Mouse (Mus musculus) liver, embryonic 13.5 days (tissue): Measurements from ENCODE around the gene Prom1. TPM values are rescaled to one million over a fixed set of nuclear protein-coding genes. Genes with fewer than 3 reads are reported as not detected.

Source experiments
- ATAC-seq: fragments of 200-750 bp; cut with Nextera tagmentation; 2 replicates; pipeline ENCODE4 v1.8.0; 2017; ENCODE audit warnings: low read depth, mild to moderate bottlenecking, moderate number of reproducible peaks, moderate library complexity
- DNase-seq: peaks from one replicate; pipeline ENCODE4 v3.0.0; 2022
- H3K27ac ChIP-seq: fragments of 300-500 bp; sonication (generic); 2 replicates; pipeline ENCODE4 v1.5.1; 2015; ENCODE audit warnings: moderate library complexity, mild to moderate bottlenecking, inconsistent platforms
- H3K27me3 ChIP-seq: fragments of 300-500 bp; sonication (generic); 2 replicates; pipeline ENCODE4 v1.6.1; 2015; ENCODE audit warnings: mild to moderate bottlenecking, inconsistent platforms
- H3K36me3 ChIP-seq: fragments of 300-500 bp; sonication (generic); 2 replicates; pipeline ENCODE4 v1.6.1; 2015; ENCODE audit warnings: mild to moderate bottlenecking, inconsistent platforms
- H3K4me1 ChIP-seq: fragments of 300-500 bp; sonication (generic); replicated peaks from 2 replicates; pipeline ENCODE4 v1.6.1; 2015; ENCODE audit warnings: inconsistent platforms
- H3K4me2 ChIP-seq: fragments of 300-500 bp; sonication (generic); 2 replicates; pipeline ENCODE4 v1.6.1; 2015; ENCODE audit warnings: inconsistent platforms, mild to moderate bottlenecking, moderate library complexity
- H3K4me3 ChIP-seq: fragments of 300-500 bp; sonication (generic); replicated peaks from 2 replicates; pipeline ENCODE4 v1.5.1; 2015; ENCODE audit warnings: mild to moderate bottlenecking, inconsistent platforms
- H3K9ac ChIP-seq: fragments of 300-500 bp; sonication (generic); 2 replicates; pipeline ENCODE4 v1.6.1; 2015; ENCODE audit warnings: mild to moderate bottlenecking, inconsistent platforms
- H3K9me3 ChIP-seq: fragments of 300-500 bp; sonication (generic); replicated peaks from 2 replicates; pipeline ENCODE4 v1.6.1; 2016; ENCODE audit warnings: inconsistent platforms
- WGBS: fragments of 180-500 bp; shearing (Covaris S2); methylation state at CpG from one replicate; pipeline ENCODE4 v1.1.7; 2015; ENCODE audit not compliant: insufficient replicate concordance; 5-methylcytosine and 5-hydroxymethylcytosine counted together
- polyA plus RNA-seq: library from polyadenylated mRNA; unstranded; fragments of >200 nt; fragmentation: Nextera tagmentation; extraction: Ambion mirVana; gene quantifications from 2 replicates; pipeline ENCODE4 v1.2.1, GENCODE M21; 2015

The Prom1 gene
- polyA plus RNA-seq, 1 experiment from 2014 or later = 10.3 TPM

GRCm38 (mm10) chr5:43971156-43971555, 130.7 kb downstream of the Prom1 start:
- ATAC-seq (no peak), DNase-seq (no peak)
- Histone ChIP-seq H3K4me2 (no peak overlapping the region), H3K36me3 (no peaks in the 10 kb centered on the region), H3K27me3 (no peaks in the 10 kb centered on the region), H3K9me3 (no peaks in the 10 kb centered on the region), H3K4me3 (no peak overlapping the region), H3K4me1 (no peaks in the 10 kb centered on the region; the same call in 1 of the 2 replicates), H3K27ac (no peak overlapping the region), H3K9ac (no peak overlapping the region)
- 34% methylated on average over 2 of the region's 2 CpGs for WGBS

- 46% methylated on average over 2 of the region's 2 CpGs for WGBS
- no peak for ATAC-seq
- no peak for DNase-seq
- H3K27me3 ChIP-seq = no peaks in the 10 kb centered on the region
- no peak overlapping the region for H3K4me2 ChIP-seq
- no peaks in the 10 kb centered on the region for H3K36me3 ChIP-seq
- no peaks in the 10 kb centered on the region; the same call in 1 of the 2 replicates for H3K4me1 ChIP-seq
- no peak overlapping the region for H3K9ac ChIP-seq
- no peak overlapping the region for H3K27ac ChIP-seq
- no peaks in the 10 kb centered on the region for H3K9me3 ChIP-seq
- H3K4me3 ChIP-seq = no peak overlapping the region
Measured at GRCm38 (mm10) chr5:43970532-43970931, 131.3 kb downstream of the Prom1 start.

- WGBS = 57% methylated on average over 2 of the region's 2 CpGs
- DNase-seq = no peak
- H3K27me3 ChIP-seq = no peaks in the 10 kb centered on the region
- H3K9me3 ChIP-seq = no peaks in the 10 kb centered on the region
- H3K4me1 ChIP-seq = no peaks in the 10 kb centered on the region; the same call in 1 of the 2 replicates
- no peak overlapping the region for H3K4me3 ChIP-seq
- no peak overlapping the region for H3K9ac ChIP-seq
- ATAC-seq = no peak
- no peaks in the 10 kb centered on the region for H3K36me3 ChIP-seq
- H3K27ac ChIP-seq = no peak overlapping the region
- H3K4me2 ChIP-seq = no peak overlapping the region
Measured at GRCm38 (mm10) chr5:43968634-43969033, 133.2 kb downstream of the Prom1 start.

- ATAC-seq (no peak), DNase-seq (no peak)
- no peak overlapping the region for H3K4me3 ChIP-seq
- H3K27me3 ChIP-seq = no peaks in the 10 kb centered on the region
- H3K36me3 ChIP-seq = no peaks in the 10 kb centered on the region
- no peak overlapping the region for H3K4me2 ChIP-seq
- H3K9me3 ChIP-seq = no peaks in the 10 kb centered on the region
- no peaks in the 10 kb centered on the region for H3K4me1 ChIP-seq
- no peak overlapping the region for H3K9ac ChIP-seq
- H3K27ac ChIP-seq = no peak overlapping the region
- WGBS = 59% methylated on average over 3 of the region's 3 CpGs
Measured at GRCm38 (mm10) chr5:43961056-43961455, 140.8 kb downstream of the Prom1 start.

- ATAC-seq (no peak), DNase-seq (no peak)
- no peaks in the 10 kb centered on the region for H3K36me3 ChIP-seq
- 64% methylated on average over 3 of the region's 3 CpGs for WGBS
- H3K27ac ChIP-seq = no peak overlapping the region
- no peak overlapping the region for H3K4me2 ChIP-seq
- H3K9me3 ChIP-seq = no peaks in the 10 kb centered on the region
- no peaks in the 10 kb centered on the region for H3K27me3 ChIP-seq
- H3K4me1 ChIP-seq = no peaks in the 10 kb centered on the region
- H3K4me3 ChIP-seq = no peak overlapping the region
- H3K9ac ChIP-seq = no peak overlapping the region
Measured at GRCm38 (mm10) chr5:43959884-43960440, 141.9 kb downstream of the Prom1 start.

GRCm38 (mm10) chr5:43953241-43953640, 148.6 kb downstream of the Prom1 start:
- ATAC-seq = no peak
- WGBS = 48% methylated on average over 1 of the region's 1 CpGs

GRCm38 (mm10) chr5:43948748-43949275, 153.0 kb downstream of the Prom1 start:
- Histone ChIP-seq H3K27me3 (peaks cover 7% of the 10 kb centered on the region), H3K4me1 (peaks cover 18% of the 10 kb centered on the region), H3K9ac (no peak overlapping the region), H3K27ac (no peak overlapping the region), H3K9me3 (no peaks in the 10 kb centered on the region), H3K4me3 (peak overlapping the region; percentile 44; the same call in 1 of the 2 replicates), H3K36me3 (no peaks in the 10 kb centered on the region), H3K4me2 (peak overlapping the region; percentile 67)
- ATAC-seq (no peak), DNase-seq (no peak)
- 9% methylated on average over 8 of the region's 8 CpGs for WGBS

More at GRCm38 (mm10) chr5:43953241-43953640, 148.6 kb downstream of the Prom1 start:
- peaks cover 10% of the 10 kb centered on the region for H3K4me1 ChIP-seq
- no peaks in the 10 kb centered on the region for H3K36me3 ChIP-seq
- no peak overlapping the region for H3K4me3 ChIP-seq
- no peak for DNase-seq
- H3K4me2 ChIP-seq = no peak overlapping the region
- no peak overlapping the region for H3K9ac ChIP-seq
- peaks cover 2% of the 10 kb centered on the region; the same call in 1 of the 2 replicates for H3K27me3 ChIP-seq
- no peaks in the 10 kb centered on the region for H3K9me3 ChIP-seq
- no peak overlapping the region for H3K27ac ChIP-seq

- 2% methylated on average over 27 of the region's 27 CpGs for WGBS
- H3K4me3 ChIP-seq = peak overlapping the region; percentile 44
- H3K27ac ChIP-seq = peak overlapping the region; percentile 48; the same call in 1 of the 2 replicates
- peaks cover 7% of the 10 kb centered on the region for H3K27me3 ChIP-seq
- H3K4me2 ChIP-seq = peak overlapping the region; percentile 67
- peak; percentile 41 for DNase-seq
- peak; percentile 95 for ATAC-seq
- peak overlapping the region; percentile 20 for H3K9ac ChIP-seq
- no peaks in the 10 kb centered on the region for H3K9me3 ChIP-seq
- peaks cover 18% of the 10 kb centered on the region for H3K4me1 ChIP-seq
- no peaks in the 10 kb centered on the region for H3K36me3 ChIP-seq
Measured at GRCm38 (mm10) chr5:43948111-43948743, 153.6 kb downstream of the Prom1 start.

GRCm38 (mm10) chr5:43947330-43947977, 154.4 kb downstream of the Prom1 start:
- no peaks in the 10 kb centered on the region for H3K36me3 ChIP-seq
- ATAC-seq = no peak
- H3K4me3 ChIP-seq = no peak overlapping the region; the same call in 1 of the 2 replicates
- peak overlapping the region; percentile 67 for H3K4me2 ChIP-seq
- no peak overlapping the region for H3K9ac ChIP-seq
- DNase-seq = no peak
- H3K9me3 ChIP-seq = no peaks in the 10 kb centered on the region
- no peak overlapping the region for H3K27ac ChIP-seq
- peaks cover 18% of the 10 kb centered on the region for H3K4me1 ChIP-seq
- WGBS = 28% methylated on average over 9 of the region's 9 CpGs
- peaks cover 7% of the 10 kb centered on the region for H3K27me3 ChIP-seq
